In genomic region chr3:43426672-43427071, GRCm38 (mm10) we compare ENCODE assay signal across 28 mouse cellular contexts.
"Had no signal": no experiment of that assay in that cellular context is flagged by ENCODE, and none has a peak within 500 bp of the region (broad histone marks: within the 10 kb centered on the region; RNA-seq: fewer than 3 reads in every experiment).

No protein-coding gene starts in this region.

- H3K4me1 ChIP-seq: embryonic facial prominence, embryonic 10.5 days; embryonic facial prominence, embryonic 12.5 days; embryonic facial prominence, embryonic 13.5 days; embryonic facial prominence, embryonic 15.5 days; forebrain, embryonic 10.5 days; forebrain, embryonic 12.5 days; forebrain, embryonic 13.5 days; forebrain, embryonic 15.5 days had no signal

- H3K36me3 ChIP-seq: embryonic facial prominence, embryonic 10.5 days; embryonic facial prominence, embryonic 12.5 days; embryonic facial prominence, embryonic 13.5 days; embryonic facial prominence, embryonic 15.5 days; forebrain, embryonic 10.5 days; forebrain, embryonic 12.5 days; forebrain, embryonic 15.5 days had no signal

- ATAC-seq: forebrain, embryonic 13.5 days; forebrain, embryonic 14.5 days; forebrain, embryonic 15.5 days; forebrain, embryonic 16.5 days; forebrain, postnatal 0 days had no signal

- H3K9me3 ChIP-seq: embryonic facial prominence, embryonic 10.5 days; embryonic facial prominence, embryonic 12.5 days; embryonic facial prominence, embryonic 13.5 days; embryonic facial prominence, embryonic 15.5 days; forebrain, embryonic 10.5 days; forebrain, embryonic 12.5 days; forebrain, embryonic 13.5 days; forebrain, embryonic 15.5 days had no signal

- H3K4me2 ChIP-seq: embryonic facial prominence, embryonic 12.5 days; embryonic facial prominence, embryonic 13.5 days; embryonic facial prominence, embryonic 15.5 days; forebrain, embryonic 12.5 days; forebrain, embryonic 13.5 days; forebrain, embryonic 15.5 days had no signal

- H3K27ac ChIP-seq: embryonic facial prominence, embryonic 10.5 days; embryonic facial prominence, embryonic 12.5 days; embryonic facial prominence, embryonic 13.5 days; embryonic facial prominence, embryonic 15.5 days; forebrain, embryonic 10.5 days; forebrain, embryonic 12.5 days; forebrain, embryonic 13.5 days; forebrain, embryonic 15.5 days; gastrocnemius, adult 2 months had no signal

- H3K4me3 ChIP-seq: embryonic facial prominence, embryonic 10.5 days; embryonic facial prominence, embryonic 12.5 days; embryonic facial prominence, embryonic 13.5 days; embryonic facial prominence, embryonic 15.5 days; erythroblast, embryonic 14.5 days; forebrain, embryonic 10.5 days; forebrain, embryonic 12.5 days; forebrain, embryonic 13.5 days; forebrain, embryonic 15.5 days; gastrocnemius, adult 2 months had no signal

- H3K9ac ChIP-seq: embryonic facial prominence, embryonic 12.5 days; embryonic facial prominence, embryonic 13.5 days; embryonic facial prominence, embryonic 15.5 days; forebrain, embryonic 12.5 days; forebrain, embryonic 13.5 days; forebrain, embryonic 15.5 days; forebrain, postnatal 0 days had no signal

- H3K27me3 ChIP-seq: embryonic facial prominence, embryonic 12.5 days; embryonic facial prominence, embryonic 13.5 days; embryonic facial prominence, embryonic 15.5 days; forebrain, embryonic 12.5 days; forebrain, embryonic 13.5 days; forebrain, embryonic 15.5 days had no signal

- DNase-seq: cerebellum, adult 2 months; cerebellum, adult 8-10 months; cerebellum, adult 9-10 months; cerebellum, adult 9-11 months; cerebellum, postnatal 10 days; cerebellum, postnatal 14 days; cerebellum, postnatal 25 days; cerebellum, postnatal 36 days; embryo, embryonic 11 days; forebrain, postnatal 0 days; gastrocnemius, adult 2 months; gastrocnemius, postnatal 10 days; gastrocnemius, postnatal 14 days; gastrocnemius, postnatal 25 days; gastrocnemius, postnatal 36 days; heart, adult 11 months; heart, adult 18-20 months had no signal
